Mouse (Mus musculus) embryonic facial prominence, embryonic 11.5 days (tissue): ENCODE data around the gene Zfp985. TPM values are rescaled to one million over a fixed set of nuclear protein-coding genes. Genes with fewer than 3 reads are reported as not detected.
"Not testable (repeated sequence)": the region's sequence is repeated elsewhere in the genome, so short reads cannot be mapped to it uniquely, and the experiment has no call there.

ENCODE experiments used
- ATAC-seq: fragments of 200-750 bp; cut with Nextera tagmentation; replicated peaks from 2 replicates; pipeline ENCODE4 v1.8.0; 2017; ENCODE audit warnings: low read depth; ENCODE audit not compliant: insufficient number of reproducible peaks, low FRiP score, low TSS enrichment
- DNase-seq: peaks from one replicate; pipeline ENCODE4 v3.0.0-alpha.2; 2015; ENCODE audit warnings: low spot score
- H3K27ac ChIP-seq: fragments of 300-500 bp; sonication (generic); replicated peaks from 2 replicates; pipeline ENCODE4 v1.5.1; 2014; ENCODE audit warnings: mild to moderate bottlenecking, low read depth, low read length, control low read depth
- H3K27me3 ChIP-seq: fragments of 300-500 bp; sonication (generic); 2 replicates; pipeline ENCODE4 v1.6.1; 2014; ENCODE audit warnings: mild to moderate bottlenecking, low read length, moderate library complexity, mixed read lengths; ENCODE audit not compliant: control insufficient read depth, insufficient read depth
- H3K36me3 ChIP-seq: fragments of 300-500 bp; sonication (generic); replicated peaks from 2 replicates; pipeline ENCODE4 v1.6.1; 2014; ENCODE audit warnings: low read depth, mild to moderate bottlenecking, low read length, moderate library complexity, mixed read lengths; ENCODE audit not compliant: control insufficient read depth, insufficient read depth
- H3K4me1 ChIP-seq: fragments of 300-500 bp; sonication (generic); 2 replicates; pipeline ENCODE4 v1.6.1; 2014; ENCODE audit warnings: low read length, mixed read lengths; ENCODE audit not compliant: control insufficient read depth, insufficient read depth
- H3K4me2 ChIP-seq: fragments of 300-500 bp; sonication (generic); 2 replicates; pipeline ENCODE4 v1.6.1; 2014; ENCODE audit warnings: low read depth, mild to moderate bottlenecking, control low read depth, low read length, moderate library complexity
- H3K4me3 ChIP-seq: fragments of 300-500 bp; sonication (generic); 2 replicates; pipeline ENCODE4 v1.5.1; 2014; ENCODE audit warnings: low read depth, low read length, control low read depth
- H3K9ac ChIP-seq: fragments of 300-500 bp; sonication (generic); replicated peaks from 2 replicates; pipeline ENCODE4 v1.6.1; 2014; ENCODE audit warnings: mild to moderate bottlenecking, control low read depth, low read length
- H3K9me3 ChIP-seq: fragments of 300-500 bp; sonication (generic); replicated peaks from 2 replicates; pipeline ENCODE4 v1.6.1; 2016; ENCODE audit warnings: mild to moderate bottlenecking, low read length, inconsistent platforms, mixed read lengths; ENCODE audit not compliant: control insufficient read depth
- WGBS: fragments of 180-500 bp; shearing (Covaris S2); extraction: QIAGEN DNeasy Blood & Tissue Kit; methylation state at CpG from one replicate; pipeline ENCODE4 v1.1.7; 2014; 5-methylcytosine and 5-hydroxymethylcytosine counted together
- polyA plus RNA-seq: library from polyadenylated mRNA; unstranded; fragments of >200 nt; fragmentation: Nextera tagmentation; extraction: Ambion mirVana; gene quantifications from 2 replicates; pipeline ENCODE4 v1.2.1, GENCODE M21; 2014

Gene Zfp985
- polyA plus RNA-seq: 0.15 TPM in 1 of 2 replicates, not detected in the other

GRCm38 (mm10) chr4:147553071-147553470, at the start of gene Zfp985:
Zfp985 (plus strand) TSS chr4:147553277.
- H3K4me2 ChIP-seq, H3K9me3 ChIP-seq, H3K27ac ChIP-seq, H3K4me1 ChIP-seq, H3K36me3 ChIP-seq, H3K4me3 ChIP-seq, DNase-seq, H3K9ac ChIP-seq, H3K27me3 ChIP-seq, ATAC-seq: not testable (repeated sequence)
- 88% methylated on average over 5 of the region's 5 CpGs for WGBS

- ATAC-seq (no peak), DNase-seq (no peak)
- H3K4me3 ChIP-seq: no peak overlapping the region
- H3K4me2 ChIP-seq: no peak overlapping the region
- no peaks in the 10 kb centered on the region; the same call in 1 of the 2 replicates for H3K9me3 ChIP-seq
- H3K27ac ChIP-seq: no peak overlapping the region
- H3K4me1 ChIP-seq: no peaks in the 10 kb centered on the region
- WGBS: 75% methylated on average over 2 of the region's 2 CpGs
- H3K27me3 ChIP-seq: no peaks in the 10 kb centered on the region
- H3K9ac ChIP-seq: no peak overlapping the region
- no peaks in the 10 kb centered on the region for H3K36me3 ChIP-seq
These were observed 43.9 kb upstream of the Zfp985 start for GRCm38 (mm10) chr4:147509174-147509573.

GRCm38 (mm10) chr4:147518981-147519380, 34.1 kb upstream of the Zfp985 start:
- ATAC-seq (no peak), DNase-seq (no peak)
- H3K4me3 ChIP-seq: no peak overlapping the region
- H3K27me3 ChIP-seq: no peaks in the 10 kb centered on the region
- peaks cover 20% of the 10 kb centered on the region for H3K9me3 ChIP-seq
- no peak overlapping the region for H3K4me2 ChIP-seq
- no peak overlapping the region for H3K27ac ChIP-seq
- H3K9ac ChIP-seq: no peak overlapping the region
- 72% methylated on average over 2 of the region's 2 CpGs for WGBS
- H3K36me3 ChIP-seq: no peaks in the 10 kb centered on the region
- no peaks in the 10 kb centered on the region for H3K4me1 ChIP-seq

GRCm38 (mm10) chr4:147520100-147520499, 33.0 kb upstream of the Zfp985 start:
- Histone ChIP-seq H3K9ac (no peak overlapping the region), H3K36me3 (no peaks in the 10 kb centered on the region), H3K9me3 (peaks cover 21% of the 10 kb centered on the region), H3K4me3 (no peak overlapping the region), H3K4me1 (no peaks in the 10 kb centered on the region), H3K27me3 (no peaks in the 10 kb centered on the region), H3K27ac (no peak overlapping the region), H3K4me2 (no peak overlapping the region)
- no peak for ATAC-seq
- DNase-seq: no peak

GRCm38 (mm10) chr4:147525125-147525524, 28.0 kb upstream of the Zfp985 start:
- no peak overlapping the region for H3K9ac ChIP-seq
- no peaks in the 10 kb centered on the region for H3K27me3 ChIP-seq
- no peak overlapping the region for H3K4me2 ChIP-seq
- H3K36me3 ChIP-seq: no peaks in the 10 kb centered on the region
- H3K27ac ChIP-seq: no peak overlapping the region
- no peak overlapping the region for H3K4me3 ChIP-seq
- H3K9me3 ChIP-seq: peaks cover 13% of the 10 kb centered on the region
- DNase-seq (no peak), ATAC-seq (no peak)
- H3K4me1 ChIP-seq: no peaks in the 10 kb centered on the region
- WGBS: 88% methylated on average over 1 of the region's 1 CpGs

- Histone ChIP-seq H3K9ac (no peak overlapping the region), H3K4me3 (no peak overlapping the region), H3K4me2 (no peak overlapping the region), H3K27ac (no peak overlapping the region), H3K4me1 (no peaks in the 10 kb centered on the region), H3K9me3 (peaks cover 2% of the 10 kb centered on the region; the same call in 1 of the 2 replicates), H3K36me3 (no peaks in the 10 kb centered on the region), H3K27me3 (no peaks in the 10 kb centered on the region)
- ATAC-seq: no peak
- WGBS: 87% methylated on average over 1 of the region's 1 CpGs
- DNase-seq: no peak
These were observed 22.7 kb upstream of the Zfp985 start for GRCm38 (mm10) chr4:147530366-147530765.

GRCm38 (mm10) chr4:147535916-147536315, 17.2 kb upstream of the Zfp985 start:
- not testable (repeated sequence) for DNase-seq, H3K36me3 ChIP-seq, H3K9me3 ChIP-seq, H3K27me3 ChIP-seq, H3K4me1 ChIP-seq, H3K27ac ChIP-seq, H3K4me2 ChIP-seq, H3K9ac ChIP-seq, H3K4me3 ChIP-seq, ATAC-seq

- Histone ChIP-seq H3K27me3 (no peaks in the 10 kb centered on the region), H3K27ac (no peak overlapping the region), H3K4me3 (no peak overlapping the region), H3K9ac (no peak overlapping the region), H3K9me3 (peaks cover 9% of the 10 kb centered on the region; the same call in 1 of the 2 replicates), H3K36me3 (no peaks in the 10 kb centered on the region), H3K4me2 (no peak overlapping the region), H3K4me1 (no peaks in the 10 kb centered on the region)
- DNase-seq: no peak
- no peak for ATAC-seq
- WGBS: 89% methylated on average over 2 of the region's 2 CpGs
These were observed 15.4 kb upstream of the Zfp985 start for GRCm38 (mm10) chr4:147537702-147538101.
